Mouse (Mus musculus): ENCODE measurements around the gene Tor2a. TPM values are rescaled to one million over a fixed set of nuclear protein-coding genes. Genes with fewer than 3 reads are reported as not detected.

Tor2a gene
- polyA plus RNA-seq, 1 experiment from 2014 or later = 57.0 TPM

- Histone ChIP-seq H3K9me3 (no peaks in the 10 kb centered on the region), H3K27ac (no peak overlapping the region), H3K4me1 (peaks cover 27% of the 10 kb centered on the region), H3K36me3 (replicated peaks) (no peaks in the 10 kb centered on the region), H3K27me3 (peaks cover 7% of the 10 kb centered on the region), H3K4me2 (no peak overlapping the region), H3K9ac (no peak overlapping the region), H3K4me3 (replicated peaks) (no peak overlapping the region)
- WGBS = 33% methylated on average over 12 of the region's 12 CpGs
- no peak for ATAC-seq (ENCODE audit: low FRiP score)
Measured at GRCm38 (mm10) chr2:32771886-32772285, 14.9 kb downstream of the Tor2a start.

DNA sequence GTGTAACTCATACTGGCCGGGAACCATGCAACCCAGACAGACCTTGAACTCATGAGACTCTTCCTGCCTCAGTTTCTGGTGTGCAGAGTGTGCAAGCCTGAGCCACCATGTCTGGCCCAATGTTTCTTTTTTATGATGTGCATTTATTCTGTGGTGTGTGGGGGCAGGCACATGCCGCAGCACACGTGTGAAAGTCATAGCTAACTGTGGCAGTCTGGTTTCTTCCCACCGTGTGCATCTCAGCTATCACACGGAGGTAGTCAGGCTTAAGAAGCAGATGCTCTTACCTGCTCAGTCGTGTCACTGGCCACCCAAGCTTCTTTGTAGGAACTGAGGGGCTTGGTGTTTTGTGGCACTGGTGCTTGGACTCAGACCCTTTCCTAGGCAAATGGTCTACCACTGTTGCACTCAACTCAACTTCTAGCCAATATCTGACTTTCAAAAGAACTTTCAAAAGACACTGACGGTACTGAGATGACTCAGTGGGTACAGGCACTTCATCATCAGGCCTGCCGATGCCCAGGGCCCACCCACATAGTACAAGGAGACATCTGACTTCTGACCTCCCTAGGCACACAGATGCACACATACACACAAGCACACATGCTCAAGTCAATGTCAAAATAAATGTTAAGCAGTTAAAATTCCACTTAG, 15.7 kb downstream of the Tor2a start:
- WGBS = 86% methylated on average over 8 of the region's 8 CpGs
- no peak overlapping the region for H3K4me2 ChIP-seq
- no peak overlapping the region for H3K9ac ChIP-seq
- no peak overlapping the region for H3K27ac ChIP-seq
- no peaks in the 10 kb centered on the region for H3K9me3 ChIP-seq
- no peaks in the 10 kb centered on the region for H3K36me3 ChIP-seq (replicated peaks)
- H3K4me1 ChIP-seq = peaks cover 27% of the 10 kb centered on the region
- peaks cover 9% of the 10 kb centered on the region for H3K27me3 ChIP-seq
- no peak for ATAC-seq (ENCODE audit: low FRiP score)
- no peak overlapping the region for H3K4me3 ChIP-seq (replicated peaks)

DNA sequence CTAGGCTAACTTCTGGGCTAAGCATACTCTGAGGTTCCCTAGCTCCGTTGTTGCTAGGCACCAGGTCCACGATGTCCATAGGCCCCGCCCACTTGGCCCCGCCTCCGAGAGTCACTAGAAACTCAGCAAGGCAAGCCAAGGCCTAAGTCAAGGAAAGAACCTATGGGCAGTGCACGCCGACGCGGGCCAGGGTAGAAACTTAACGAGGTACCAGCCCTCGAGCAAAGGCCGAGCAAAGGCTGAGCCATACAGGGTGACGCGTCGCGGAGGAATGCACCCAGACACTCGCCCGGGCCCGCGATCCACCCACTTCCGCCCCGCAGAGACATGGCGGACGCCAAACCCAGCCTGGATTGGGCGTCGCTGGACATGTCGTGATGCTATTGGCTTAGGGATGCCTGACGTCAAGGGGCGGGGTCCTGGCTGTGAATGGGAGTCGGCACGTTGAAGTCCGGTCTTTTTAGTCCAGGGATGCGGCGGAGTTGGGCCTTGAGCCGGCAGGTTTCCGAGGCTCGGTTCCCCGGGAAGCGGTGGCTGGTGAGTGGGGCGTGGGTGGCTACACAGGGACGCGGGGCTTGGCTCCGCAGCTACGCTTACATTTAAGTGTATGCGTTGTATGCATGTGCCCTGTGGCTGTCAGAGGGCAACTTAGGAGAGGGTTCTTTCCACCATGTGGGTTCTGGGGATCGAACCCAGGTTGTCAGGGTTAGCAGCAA, 18.5 kb downstream of the Tor2a start, which contains the start of the genes Ttc16 and Ptrh1:
TSS of gene Ttc16 (minus strand) at position 275 of the 716 bp plus-strand sequence.
TSS of gene Ptrh1 (plus strand) at position 428 of the 716 bp plus-strand sequence.
- H3K4me2 ChIP-seq = peak within 1 kb of the TSS; percentile 68
- peaks cover 14% of the 10 kb centered on the region for H3K4me1 ChIP-seq
- peaks cover 9% of the 10 kb centered on the region for H3K27me3 ChIP-seq
- no peak within 1 kb of the TSS for H3K27ac ChIP-seq
- WGBS = under 1% methylated on average over 46 of the region's 46 CpGs
- H3K36me3 ChIP-seq (replicated peaks) = no peaks in the 10 kb centered on the region
- H3K4me3 ChIP-seq (replicated peaks) = peak within 1 kb of the TSS; percentile 65
- peak; percentile 99 for ATAC-seq (ENCODE audit: low FRiP score)
- H3K9ac ChIP-seq = peak within 1 kb of the TSS; percentile 53
- no peaks in the 10 kb centered on the region for H3K9me3 ChIP-seq

- H3K9me3 ChIP-seq = no peaks in the 10 kb centered on the region
- H3K27me3 ChIP-seq = peaks cover 9% of the 10 kb centered on the region
- H3K36me3 ChIP-seq (replicated peaks) = no peaks in the 10 kb centered on the region
- no peak for ATAC-seq (ENCODE audit: low FRiP score)
- peak overlapping the region; percentile 53 for H3K9ac ChIP-seq
- peak overlapping the region; percentile 68 for H3K4me2 ChIP-seq
- peak overlapping the region; percentile 65 for H3K4me3 ChIP-seq (replicated peaks)
- no peak overlapping the region for H3K27ac ChIP-seq
- WGBS = 17% methylated on average over 22 of the region's 22 CpGs
- peaks cover 14% of the 10 kb centered on the region for H3K4me1 ChIP-seq
Measured at GRCm38 (mm10) chr2:32776192-32776591, 19.2 kb downstream of the Tor2a start.

DNA sequence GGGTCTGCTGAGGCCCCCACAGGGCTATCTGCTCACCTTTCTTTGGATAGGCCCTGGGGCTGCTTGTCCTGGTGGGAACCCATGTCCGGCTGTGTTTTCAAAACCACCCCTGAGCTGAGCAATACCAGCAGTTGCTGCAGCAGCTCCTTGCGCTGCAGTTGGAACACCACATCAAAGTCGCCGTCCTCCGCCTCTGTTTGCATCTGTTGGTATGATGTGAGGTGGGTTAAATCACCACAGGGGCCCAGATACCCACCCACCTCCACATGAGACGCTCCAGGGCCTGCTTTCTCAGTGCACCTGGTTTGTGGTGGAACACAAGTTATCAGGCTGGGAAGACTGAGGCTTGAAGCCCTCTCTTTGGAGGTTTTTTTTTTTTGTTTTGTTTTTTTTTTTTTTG, 21.0 kb downstream of the Tor2a start:
- no peak overlapping the region for H3K9ac ChIP-seq
- H3K9me3 ChIP-seq = no peaks in the 10 kb centered on the region
- no peak overlapping the region for H3K4me3 ChIP-seq (replicated peaks)
- H3K27ac ChIP-seq = no peak overlapping the region
- H3K4me2 ChIP-seq = no peak overlapping the region
- peaks cover 14% of the 10 kb centered on the region for H3K4me1 ChIP-seq
- 93% methylated on average over 6 of the region's 6 CpGs for WGBS
- no peaks in the 10 kb centered on the region for H3K36me3 ChIP-seq (replicated peaks)
- peaks cover 9% of the 10 kb centered on the region for H3K27me3 ChIP-seq
- no peak for ATAC-seq (ENCODE audit: low FRiP score)

DNA sequence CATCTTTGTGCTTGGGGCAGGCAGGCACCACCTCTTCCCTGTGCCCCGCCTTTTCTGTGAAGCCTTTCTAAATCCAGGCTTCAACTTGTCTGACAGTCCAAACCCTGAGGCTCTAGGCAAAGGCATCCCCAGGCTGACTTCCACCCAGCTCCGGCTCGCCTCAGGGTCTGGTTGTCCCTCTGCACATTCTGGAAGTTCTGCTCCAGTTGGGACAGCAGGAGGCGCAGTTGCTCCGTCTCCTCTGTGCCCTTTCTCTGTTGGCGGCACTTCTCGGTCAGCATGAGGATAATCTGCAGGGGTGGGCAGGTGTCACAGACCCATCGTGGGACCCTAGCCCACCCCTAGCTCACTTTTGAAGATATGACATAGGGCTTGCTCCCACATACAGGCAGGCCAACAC, 22.1 kb downstream of the Tor2a start:
- H3K9me3 ChIP-seq = no peaks in the 10 kb centered on the region
- no peak for ATAC-seq (ENCODE audit: low FRiP score)
- H3K4me3 ChIP-seq (replicated peaks) = no peak overlapping the region
- no peak overlapping the region for H3K4me2 ChIP-seq
- no peak overlapping the region for H3K9ac ChIP-seq
- peaks cover 14% of the 10 kb centered on the region for H3K4me1 ChIP-seq
- H3K27ac ChIP-seq = no peak overlapping the region
- no peaks in the 10 kb centered on the region for H3K36me3 ChIP-seq (replicated peaks)
- H3K27me3 ChIP-seq = peaks cover 9% of the 10 kb centered on the region
- 11% methylated on average over 8 of the region's 8 CpGs for WGBS

DNA sequence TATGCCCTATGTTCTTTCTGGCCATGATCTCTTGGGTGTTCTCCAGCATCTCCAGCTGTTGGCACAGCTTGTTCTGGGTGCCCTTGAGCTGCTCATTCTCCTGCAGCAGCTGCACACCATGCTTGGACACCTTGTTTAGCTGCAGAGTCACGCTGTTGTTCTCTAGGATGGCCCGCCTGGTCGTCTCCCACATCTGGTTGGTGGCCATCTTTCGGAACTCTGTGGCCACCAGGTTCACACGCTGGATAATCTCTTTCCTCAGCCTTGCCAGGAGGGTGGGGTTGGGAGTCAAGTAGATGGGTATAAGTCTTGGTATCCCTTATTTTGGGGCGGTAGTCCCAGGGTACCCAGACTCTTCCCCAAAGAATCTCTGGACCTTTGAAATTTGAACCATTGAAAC, 22.7 kb downstream of the Tor2a start:
- peaks cover 9% of the 10 kb centered on the region for H3K27me3 ChIP-seq
- 88% methylated on average over 6 of the region's 6 CpGs for WGBS
- no peak overlapping the region for H3K27ac ChIP-seq
- H3K9ac ChIP-seq = no peak overlapping the region
- peaks cover 13% of the 10 kb centered on the region for H3K4me1 ChIP-seq
- no peak overlapping the region for H3K4me2 ChIP-seq
- no peak for ATAC-seq (ENCODE audit: low FRiP score)
- no peak overlapping the region for H3K4me3 ChIP-seq (replicated peaks)
- no peaks in the 10 kb centered on the region for H3K36me3 ChIP-seq (replicated peaks)
- H3K9me3 ChIP-seq = no peaks in the 10 kb centered on the region

DNA sequence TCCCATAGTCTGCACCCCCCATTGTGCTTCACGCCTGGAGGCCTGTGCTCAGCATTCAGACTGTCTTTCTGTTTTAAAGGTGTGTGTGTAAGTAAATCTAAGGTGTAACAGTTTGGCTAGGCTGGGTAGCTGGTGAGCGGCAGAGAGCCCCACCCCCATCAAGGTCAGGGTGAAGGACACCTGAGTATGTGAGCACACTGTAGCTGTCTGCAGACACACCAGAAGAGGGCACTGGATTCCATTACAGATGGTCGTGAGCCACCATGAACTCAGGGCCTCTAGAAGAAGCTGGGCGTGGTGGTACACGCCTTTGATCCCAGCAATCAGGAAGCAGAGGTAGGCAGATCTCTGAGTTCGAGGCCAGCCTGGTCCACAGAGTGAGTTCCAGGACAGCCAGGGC, 24.7 kb downstream of the Tor2a start:
- ATAC-seq (ENCODE audit: low FRiP score) = no peak
- H3K36me3 ChIP-seq (replicated peaks) = no peaks in the 10 kb centered on the region
- H3K4me1 ChIP-seq = no peaks in the 10 kb centered on the region
- H3K27me3 ChIP-seq = peaks cover 3% of the 10 kb centered on the region; the same call in 1 of the 2 replicates
- H3K27ac ChIP-seq = no peak overlapping the region
- no peak overlapping the region for H3K9ac ChIP-seq
- no peaks in the 10 kb centered on the region for H3K9me3 ChIP-seq
- 77% methylated on average over 6 of the region's 6 CpGs for WGBS
- no peak overlapping the region for H3K4me2 ChIP-seq
- no peak overlapping the region for H3K4me3 ChIP-seq (replicated peaks)

DNA sequence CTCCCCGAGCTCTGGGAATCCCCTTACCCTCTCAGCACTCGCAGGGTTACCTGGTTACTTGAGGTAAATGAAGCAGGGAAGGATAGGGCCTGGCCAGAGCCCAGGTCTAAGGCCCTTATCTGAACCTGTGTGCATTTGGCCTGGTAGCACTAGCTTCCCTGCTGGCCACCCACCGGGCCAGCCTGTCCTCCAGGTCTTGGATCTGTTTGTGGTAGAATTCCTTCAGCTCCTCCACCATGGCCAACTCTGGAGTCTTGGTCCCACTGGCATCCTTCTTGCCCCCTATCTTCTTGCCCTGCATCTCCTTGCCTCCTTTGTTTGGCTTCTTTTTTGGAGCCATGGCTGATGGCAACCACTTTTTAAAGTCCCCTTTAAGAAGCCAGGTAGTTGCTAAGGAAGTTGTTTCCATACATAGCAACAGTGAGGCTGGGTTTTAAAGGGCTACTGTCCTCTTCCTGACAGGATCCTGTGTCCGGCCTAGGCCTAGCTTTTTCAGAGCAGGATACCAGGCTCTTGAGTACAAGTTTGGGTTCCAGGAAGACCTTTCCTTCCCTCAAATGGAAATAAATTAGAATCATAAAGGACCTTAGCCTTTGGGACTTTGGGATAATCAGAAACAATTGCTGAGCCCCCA, 27.1 kb downstream of the Tor2a start, which contains the start of gene Cfap157:
TSS of gene Cfap157 (minus strand) at position 381 of the 634 bp plus-strand sequence.
- H3K4me1 ChIP-seq = no peaks in the 10 kb centered on the region
- WGBS = 71% methylated on average over 4 of the region's 4 CpGs
- no peak within 1 kb of the TSS for H3K27ac ChIP-seq

DNA sequence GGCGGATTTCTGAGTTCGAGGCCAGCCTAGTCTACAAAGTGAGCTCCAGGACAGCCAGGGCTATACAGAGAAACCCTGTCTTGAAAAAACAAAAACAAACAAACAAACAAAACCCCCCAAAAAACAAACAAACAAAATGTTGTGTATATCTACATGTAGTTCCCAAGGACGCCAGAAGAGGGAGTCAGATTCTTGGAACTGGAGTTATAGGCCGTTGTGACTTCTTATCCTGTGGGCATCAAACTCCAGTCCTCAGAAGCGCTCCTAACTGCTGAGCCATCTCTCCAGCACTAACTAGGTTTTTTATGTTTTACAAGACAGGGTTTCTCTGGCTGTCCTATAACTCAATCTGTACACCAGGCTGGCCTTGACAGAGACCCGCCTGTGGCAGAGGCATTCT, 30.1 kb downstream of the Tor2a start:
- no peak overlapping the region for H3K27ac ChIP-seq
- H3K27me3 ChIP-seq = no peaks in the 10 kb centered on the region
- WGBS = 62% methylated on average over 6 of the region's 6 CpGs
- H3K4me3 ChIP-seq (replicated peaks) = no peak overlapping the region
- ATAC-seq (ENCODE audit: low FRiP score) = no peak
- no peak overlapping the region for H3K4me2 ChIP-seq
- H3K36me3 ChIP-seq (replicated peaks) = peaks cover 18% of the 10 kb centered on the region
- no peaks in the 10 kb centered on the region for H3K4me1 ChIP-seq
- no peaks in the 10 kb centered on the region for H3K9me3 ChIP-seq
- no peak overlapping the region for H3K9ac ChIP-seq

More for the DNA sequence above, 27.1 kb downstream of the Tor2a start, which contains the start of gene Cfap157:
- no peak for ATAC-seq (ENCODE audit: low FRiP score)
- no peaks in the 10 kb centered on the region for H3K36me3 ChIP-seq (replicated peaks)
- no peak within 1 kb of the TSS for H3K4me2 ChIP-seq
- H3K9me3 ChIP-seq = no peaks in the 10 kb centered on the region
- H3K9ac ChIP-seq = no peak within 1 kb of the TSS
- no peak within 1 kb of the TSS for H3K4me3 ChIP-seq (replicated peaks)
- H3K27me3 ChIP-seq = no peaks in the 10 kb centered on the region

DNA sequence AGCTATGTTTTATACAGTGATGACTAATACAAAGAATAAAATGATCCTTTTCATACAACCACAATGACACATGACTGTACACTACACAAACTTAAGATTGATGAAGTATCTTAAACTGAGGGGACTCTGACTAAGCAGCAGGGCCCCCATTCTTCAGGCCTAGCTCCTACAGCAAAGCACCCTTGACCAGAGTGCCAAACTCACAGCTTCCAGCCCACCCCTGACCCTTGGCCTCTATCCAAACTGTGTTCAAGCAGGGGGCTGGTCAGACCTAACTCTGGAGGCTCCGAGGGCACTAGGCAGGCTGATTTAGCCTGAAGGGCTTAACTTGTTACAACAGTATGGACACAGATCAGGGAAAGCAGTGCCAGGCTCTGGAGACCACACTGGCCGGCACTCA, 31.5 kb downstream of the Tor2a start:
- ATAC-seq (ENCODE audit: low FRiP score) = no peak
- Histone ChIP-seq H3K4me2 (no peak overlapping the region), H3K27me3 (no peaks in the 10 kb centered on the region), H3K9me3 (no peaks in the 10 kb centered on the region), H3K4me3 (replicated peaks) (no peak overlapping the region), H3K36me3 (replicated peaks) (peaks cover 22% of the 10 kb centered on the region), H3K4me1 (no peaks in the 10 kb centered on the region), H3K27ac (no peak overlapping the region), H3K9ac (no peak overlapping the region)
- 73% methylated on average over 2 of the region's 2 CpGs for WGBS

DNA sequence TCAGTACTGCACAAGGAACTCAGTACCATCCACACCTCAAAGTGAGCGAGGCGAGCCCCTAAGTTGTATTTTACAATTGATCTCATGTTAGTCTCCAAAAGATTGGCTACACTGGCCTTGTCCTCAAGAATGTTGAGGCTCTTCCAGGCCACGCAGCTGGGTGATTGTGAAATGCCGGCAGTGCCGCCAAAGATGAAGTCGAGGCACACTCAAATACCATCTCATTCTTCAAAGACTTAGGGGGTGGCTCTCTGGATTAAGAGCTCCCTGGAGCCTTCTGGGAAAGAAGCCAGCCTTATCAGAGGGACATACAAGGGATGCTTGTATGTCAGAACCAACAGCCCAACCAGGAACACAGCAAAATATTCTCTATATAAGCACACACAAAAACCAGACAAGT, 34.3 kb downstream of the Tor2a start:
- WGBS = 87% methylated on average over 6 of the region's 6 CpGs
- no peak overlapping the region for H3K4me2 ChIP-seq
- no peak for ATAC-seq (ENCODE audit: low FRiP score)
- no peak overlapping the region for H3K27ac ChIP-seq
- no peaks in the 10 kb centered on the region for H3K4me1 ChIP-seq
- no peak overlapping the region for H3K4me3 ChIP-seq (replicated peaks)
- no peak overlapping the region for H3K9ac ChIP-seq
- H3K36me3 ChIP-seq (replicated peaks) = peaks cover 48% of the 10 kb centered on the region
- H3K27me3 ChIP-seq = no peaks in the 10 kb centered on the region
- H3K9me3 ChIP-seq = no peaks in the 10 kb centered on the region

Data from forebrain, embryonic 12.5 days (tissue).